Mouse (Mus musculus): ENCODE measurements around the gene Alpl. TPM values are rescaled to one million over a fixed set of nuclear protein-coding genes. Genes with fewer than 3 reads are reported as not detected.

The Alpl gene
- polyA plus RNA-seq, 1 experiment from 2014 or later: 43.5 TPM

- H3K4me2 ChIP-seq: no peak overlapping the region
- no peaks in the 10 kb centered on the region for H3K36me3 ChIP-seq
- peaks cover 28% of the 10 kb centered on the region for H3K4me1 ChIP-seq
- H3K27me3 ChIP-seq: 0 out of 2 replicates have a peak, but pooled peaks cover 4% of the 10 kb centered on the region
- H3K9ac ChIP-seq: no peak overlapping the region
- H3K27ac ChIP-seq: no peak overlapping the region
- H3K4me3 ChIP-seq: no peak overlapping the region
- no peaks in the 10 kb centered on the region for H3K9me3 ChIP-seq
- no peak for ATAC-seq (ENCODE audit: insufficient number of reproducible peaks, low FRiP score, low TSS enrichment, low read depth)
- WGBS: 75% methylated on average over 2 of the region's 2 CpGs
Observed at GRCm38 (mm10) chr4:137704561-137704960, 91.6 kb downstream of the Alpl start.

GRCm38 (mm10) chr4:137703077-137703476 is 93.1 kb downstream of the Alpl start:
- H3K9ac ChIP-seq: no peak overlapping the region
- H3K4me1 ChIP-seq: peaks cover 23% of the 10 kb centered on the region
- no peak overlapping the region for H3K27ac ChIP-seq
- no peaks in the 10 kb centered on the region for H3K36me3 ChIP-seq
- no peak for ATAC-seq (ENCODE audit: insufficient number of reproducible peaks, low FRiP score, low TSS enrichment, low read depth)
- H3K4me2 ChIP-seq: no peak overlapping the region
- H3K9me3 ChIP-seq: no peaks in the 10 kb centered on the region
- no peaks in the 10 kb centered on the region for H3K27me3 ChIP-seq
- H3K4me3 ChIP-seq: no peak overlapping the region
- WGBS: 88% methylated on average over 5 of the region's 5 CpGs

DNA sequence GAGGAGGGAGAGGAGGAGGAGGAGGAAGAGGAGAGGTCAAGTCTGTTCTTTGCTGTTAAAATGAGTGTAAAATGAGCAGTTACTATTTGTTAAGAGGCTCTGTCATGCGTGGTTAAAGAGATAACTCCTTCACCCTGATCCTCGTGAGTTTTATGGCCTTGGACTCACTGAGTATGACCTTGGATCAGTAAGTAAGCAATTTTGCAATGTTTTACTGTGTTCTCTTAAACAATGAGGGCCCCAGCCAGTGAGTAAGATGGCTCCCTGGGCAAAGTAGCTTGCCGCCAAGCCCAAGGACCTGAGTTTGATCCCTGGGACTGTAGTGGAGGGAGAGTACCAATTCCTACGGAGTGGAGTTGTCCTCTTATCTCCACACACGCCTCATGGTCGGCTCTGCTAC is 95.2 kb downstream of the Alpl start:
- Histone ChIP-seq H3K9me3 (no peaks in the 10 kb centered on the region), H3K4me1 (peaks cover 19% of the 10 kb centered on the region), H3K27me3 (no peaks in the 10 kb centered on the region), H3K9ac (no peak overlapping the region), H3K4me3 (no peak overlapping the region), H3K36me3 (no peaks in the 10 kb centered on the region), H3K4me2 (no peak overlapping the region), H3K27ac (no peak overlapping the region)
- ATAC-seq (ENCODE audit: insufficient number of reproducible peaks, low FRiP score, low TSS enrichment, low read depth): no peak
- 69% methylated on average over 6 of the region's 6 CpGs for WGBS

- no peaks in the 10 kb centered on the region for H3K9me3 ChIP-seq
- H3K36me3 ChIP-seq: no peaks in the 10 kb centered on the region
- no peak overlapping the region for H3K27ac ChIP-seq
- no peak overlapping the region for H3K4me2 ChIP-seq
- no peak for ATAC-seq (ENCODE audit: insufficient number of reproducible peaks, low FRiP score, low TSS enrichment, low read depth)
- H3K27me3 ChIP-seq: no peaks in the 10 kb centered on the region
- WGBS: 57% methylated on average over 21 of the region's 21 CpGs
- peaks cover 27% of the 10 kb centered on the region for H3K4me1 ChIP-seq
- no peak overlapping the region for H3K9ac ChIP-seq
- no peak overlapping the region for H3K4me3 ChIP-seq
Observed at GRCm38 (mm10) chr4:137699264-137700211, 96.6 kb downstream of the Alpl start.

- no peak overlapping the region for H3K4me3 ChIP-seq
- H3K9ac ChIP-seq: no peak overlapping the region
- peak; percentile 37 for ATAC-seq (ENCODE audit: insufficient number of reproducible peaks, low FRiP score, low TSS enrichment, low read depth)
- H3K36me3 ChIP-seq: no peaks in the 10 kb centered on the region
- peak overlapping the region; percentile 13; the same call in 1 of the 2 replicates for H3K27ac ChIP-seq
- no peaks in the 10 kb centered on the region for H3K27me3 ChIP-seq
- WGBS: 60% methylated on average over 7 of the region's 7 CpGs
- peaks cover 27% of the 10 kb centered on the region for H3K4me1 ChIP-seq
- no peaks in the 10 kb centered on the region for H3K9me3 ChIP-seq
- H3K4me2 ChIP-seq: no peak overlapping the region
Observed at GRCm38 (mm10) chr4:137698076-137698985, 97.9 kb downstream of the Alpl start.

DNA sequence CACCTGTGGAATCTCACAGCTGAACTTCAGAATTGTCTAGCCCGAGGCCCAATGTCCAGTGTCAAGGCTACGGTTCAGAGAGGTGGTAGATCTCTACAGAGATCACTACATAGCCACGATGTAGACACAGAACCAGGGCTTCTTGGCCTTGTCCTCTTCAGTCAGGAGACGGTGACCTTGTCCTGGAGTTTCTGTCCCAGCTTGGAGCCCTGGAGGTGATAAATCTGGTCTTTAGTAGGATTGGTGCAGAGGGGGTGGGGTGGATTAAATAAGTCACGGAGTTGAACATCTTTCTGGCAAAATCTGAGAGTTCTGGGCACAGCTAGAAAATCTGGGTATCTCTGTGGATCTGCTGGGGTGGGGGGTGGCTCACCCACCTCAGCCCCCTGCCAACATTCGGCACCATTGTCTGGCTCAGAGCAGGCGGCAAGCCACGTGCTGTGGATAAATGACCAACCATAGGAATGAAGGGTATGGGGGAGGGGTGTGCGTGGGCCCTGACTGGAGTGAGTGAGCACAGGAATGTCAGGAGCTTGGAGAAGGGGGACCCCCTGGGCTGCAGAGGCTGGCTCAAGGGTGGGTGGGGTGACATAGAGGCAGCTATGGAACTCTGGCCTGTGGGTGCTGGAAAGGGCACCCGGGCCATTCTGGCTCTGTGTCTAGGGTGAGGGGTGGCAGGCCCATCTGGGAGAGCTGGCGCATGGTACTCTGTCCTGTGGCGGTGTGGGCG is 98.9 kb downstream of the Alpl start:
- Histone ChIP-seq H3K4me1 (peaks cover 27% of the 10 kb centered on the region), H3K36me3 (no peaks in the 10 kb centered on the region), H3K9me3 (no peaks in the 10 kb centered on the region), H3K4me2 (no peak overlapping the region), H3K27me3 (no peaks in the 10 kb centered on the region), H3K4me3 (no peak overlapping the region), H3K9ac (no peak overlapping the region), H3K27ac (0 out of 2 replicates have a peak overlapping the region, but pooled peaks have one; percentile 13)
- no peak for ATAC-seq (ENCODE audit: insufficient number of reproducible peaks, low FRiP score, low TSS enrichment, low read depth)
- 71% methylated on average over 13 of the region's 13 CpGs for WGBS

- WGBS: 20% methylated on average over 4 of the region's 4 CpGs
- no peaks in the 10 kb centered on the region for H3K36me3 ChIP-seq
- no peaks in the 10 kb centered on the region for H3K27me3 ChIP-seq
- ATAC-seq (ENCODE audit: insufficient number of reproducible peaks, low FRiP score, low TSS enrichment, low read depth): no peak
- H3K9ac ChIP-seq: no peak overlapping the region
- H3K27ac ChIP-seq: no peak overlapping the region
- H3K4me3 ChIP-seq: no peak overlapping the region
- peaks cover 27% of the 10 kb centered on the region for H3K4me1 ChIP-seq
- no peaks in the 10 kb centered on the region for H3K9me3 ChIP-seq
- no peak overlapping the region for H3K4me2 ChIP-seq
Observed at GRCm38 (mm10) chr4:137695900-137696299, 100.3 kb downstream of the Alpl start.

DNA sequence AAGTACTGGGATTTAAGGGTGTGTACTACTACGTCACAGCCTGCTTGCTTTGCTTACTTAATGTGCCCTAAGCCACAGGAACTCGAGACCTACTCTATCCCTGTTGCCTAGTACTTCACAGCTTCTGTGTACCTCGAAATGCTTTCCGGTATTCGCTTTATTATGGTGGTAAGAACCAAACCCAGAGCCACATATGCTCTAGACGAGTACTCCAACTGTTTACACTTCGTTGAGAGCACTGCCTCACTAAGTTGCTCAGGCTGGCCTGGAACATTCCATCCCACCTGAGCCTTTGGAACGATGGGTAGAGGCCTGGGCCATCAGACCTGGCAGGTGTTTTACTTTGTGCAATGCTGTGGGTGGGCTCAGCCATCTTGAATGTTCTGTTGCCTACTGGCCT is 100.9 kb downstream of the Alpl start:
- 70% methylated on average over 8 of the region's 8 CpGs for WGBS
- H3K4me3 ChIP-seq: no peak overlapping the region
- H3K4me2 ChIP-seq: no peak overlapping the region
- ATAC-seq (ENCODE audit: insufficient number of reproducible peaks, low FRiP score, low TSS enrichment, low read depth): no peak
- no peaks in the 10 kb centered on the region for H3K27me3 ChIP-seq
- peaks cover 27% of the 10 kb centered on the region for H3K4me1 ChIP-seq
- no peak overlapping the region for H3K27ac ChIP-seq
- no peak overlapping the region for H3K9ac ChIP-seq
- no peaks in the 10 kb centered on the region for H3K9me3 ChIP-seq
- no peaks in the 10 kb centered on the region for H3K36me3 ChIP-seq

DNA sequence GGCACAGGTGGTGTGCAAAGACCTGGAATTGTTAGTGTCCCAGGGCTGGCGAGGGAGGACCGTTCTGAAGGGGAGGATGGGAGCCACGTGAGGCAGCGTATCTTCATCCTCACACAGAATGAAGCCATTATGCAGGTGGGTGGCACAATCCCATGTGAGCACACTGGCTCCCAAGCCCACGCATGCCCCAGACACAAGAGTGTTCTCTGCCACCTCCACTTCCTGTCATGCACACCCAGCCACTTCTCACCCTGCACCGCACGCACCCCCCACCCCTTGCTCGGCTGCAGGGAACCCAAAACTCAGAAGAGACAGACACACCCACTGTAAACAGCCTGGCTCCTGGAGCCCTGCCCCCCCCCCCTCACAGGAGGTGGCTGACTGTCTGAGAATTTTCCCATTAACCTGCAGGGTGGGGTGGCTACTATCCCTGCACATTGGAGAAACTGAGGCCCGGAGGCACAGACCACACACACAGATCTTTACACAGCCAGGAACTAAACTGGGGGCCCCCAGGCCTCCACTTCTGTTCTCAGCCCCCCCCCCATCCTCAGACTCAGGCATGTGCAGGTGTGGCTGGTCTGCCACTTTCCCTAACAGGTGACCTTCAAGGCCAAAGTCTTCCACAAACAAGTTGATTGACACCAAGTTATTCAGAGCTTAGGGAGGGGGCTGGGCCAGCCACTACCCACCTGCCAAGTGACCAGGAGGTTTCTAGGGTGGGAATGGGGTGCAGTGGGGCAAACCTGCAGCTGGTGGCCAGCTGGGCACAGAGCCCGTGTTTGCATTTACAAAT is 103.9 kb downstream of the Alpl start:
- no peak overlapping the region for H3K4me2 ChIP-seq
- H3K9me3 ChIP-seq: no peaks in the 10 kb centered on the region
- no peaks in the 10 kb centered on the region for H3K27me3 ChIP-seq
- peaks cover 15% of the 10 kb centered on the region for H3K4me1 ChIP-seq
- no peak overlapping the region for H3K9ac ChIP-seq
- ATAC-seq (ENCODE audit: insufficient number of reproducible peaks, low FRiP score, low TSS enrichment, low read depth): no peak
- no peaks in the 10 kb centered on the region for H3K36me3 ChIP-seq
- 79% methylated on average over 10 of the region's 10 CpGs for WGBS
- no peak overlapping the region for H3K4me3 ChIP-seq
- no peak overlapping the region for H3K27ac ChIP-seq
